Mouse (Mus musculus): Measurements from ENCODE around the gene Riok2. TPM values are rescaled to one million over a fixed set of nuclear protein-coding genes. Genes with fewer than 3 reads are reported as not detected.

Gene Riok2
- polyA plus RNA-seq (2017; shearing (Covaris generic)) = 29.1 TPM

DNA sequence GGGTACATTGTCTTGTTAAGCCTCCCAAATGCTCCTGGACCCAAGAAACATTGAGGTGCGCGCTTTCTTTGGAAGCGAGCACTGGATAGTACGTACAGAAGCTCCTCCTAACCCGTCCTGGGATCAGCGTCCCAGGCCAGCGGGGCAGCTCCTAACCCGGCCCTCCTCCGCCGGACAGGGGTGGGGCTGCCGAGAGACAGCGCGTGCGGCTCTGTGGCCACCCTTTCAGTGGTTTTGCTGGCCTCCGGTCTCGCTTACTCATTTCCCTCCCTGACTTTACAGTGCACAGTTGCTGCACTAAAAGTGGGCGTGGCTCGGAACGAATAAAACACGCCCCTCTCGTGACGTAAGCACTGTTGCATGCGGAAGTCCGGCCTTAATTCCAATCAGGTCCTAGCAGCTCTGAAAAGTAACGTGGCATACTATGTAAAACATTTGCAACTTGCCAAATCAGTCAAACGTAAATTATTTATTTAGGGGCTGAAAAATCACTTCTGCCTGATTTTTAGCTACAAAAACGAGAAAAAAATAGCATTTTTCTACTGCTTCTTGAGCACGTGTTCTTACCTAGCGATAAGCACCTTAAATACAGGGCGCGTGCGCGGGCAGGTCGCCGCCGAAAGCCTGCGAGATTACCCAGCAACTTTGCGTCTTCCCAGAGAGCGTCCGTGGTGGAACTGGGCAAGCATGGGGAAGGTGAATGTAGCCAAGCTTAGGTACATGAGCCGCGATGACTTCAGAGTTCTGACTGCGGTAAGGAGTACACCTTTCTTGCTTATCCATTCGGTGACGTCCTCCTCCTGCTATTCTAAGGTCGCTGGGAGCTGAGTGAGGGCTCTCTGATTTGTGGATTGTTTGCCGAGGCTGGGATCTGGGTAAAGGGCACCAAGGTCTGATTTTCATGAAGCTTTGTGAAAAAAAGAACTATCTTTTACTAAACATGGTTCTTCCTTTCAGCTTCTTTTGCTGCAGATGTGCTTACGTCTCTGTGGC is at the start of gene Riok2:
TSS of gene Riok2 (plus strand) at position 392 of the 993 bp plus-strand sequence.

DNA sequence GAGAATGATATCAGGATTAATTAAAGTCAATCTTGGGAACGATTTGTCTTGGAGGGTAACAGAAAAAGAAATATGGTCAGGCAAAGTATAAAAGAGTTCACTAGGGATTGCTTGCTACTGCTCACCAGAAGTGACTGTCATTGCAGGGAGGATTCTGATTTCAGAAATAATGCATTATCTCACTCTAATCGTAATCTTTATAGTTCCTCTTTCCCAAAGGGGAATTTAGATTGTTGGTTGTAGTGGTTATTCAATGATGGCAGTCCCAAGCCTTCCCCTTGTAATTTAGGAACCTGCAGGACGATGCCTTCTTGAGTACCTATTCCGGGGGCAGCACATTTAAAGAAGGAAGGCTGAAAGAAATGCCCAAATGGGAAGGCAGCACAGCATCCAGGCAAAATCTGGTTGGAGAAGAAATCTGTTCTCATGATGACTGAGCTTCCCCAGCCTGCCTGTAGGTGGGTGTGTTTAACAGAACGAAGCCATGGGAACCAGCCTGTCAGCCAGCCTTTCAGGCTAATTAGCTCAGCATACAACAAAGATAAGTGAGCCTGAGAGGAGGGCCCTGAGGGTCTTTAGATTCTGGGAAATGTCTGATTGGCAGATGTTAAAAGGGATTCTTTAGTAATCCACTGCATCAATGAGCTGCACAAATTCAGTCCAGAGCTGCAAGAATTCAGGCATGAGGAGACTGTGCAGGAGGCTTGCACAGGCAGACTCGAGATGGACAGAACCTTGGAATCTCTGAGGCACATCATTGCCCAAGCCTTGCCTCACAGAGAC is 28.3 kb downstream of the Riok2 start, which contains the start of gene Lix1:
TSS of gene Lix1 (plus strand) at position 451 of the 783 bp plus-strand sequence.

Other genes with a start within 250 kb of the Riok2 start
- gene Lix1, start 28.4 kb downstream of the Riok2 start, polyA plus RNA-seq (2017; shearing (Covaris generic)) = not detected